Mouse (Mus musculus): ENCODE results near the gene P2rx2. TPM values are rescaled to one million over a fixed set of nuclear protein-coding genes. Genes with fewer than 3 reads are reported as not detected.

Gene P2rx2
- polyA plus RNA-seq, 1 experiment from 2014 or later = 0.56 TPM

DNA sequence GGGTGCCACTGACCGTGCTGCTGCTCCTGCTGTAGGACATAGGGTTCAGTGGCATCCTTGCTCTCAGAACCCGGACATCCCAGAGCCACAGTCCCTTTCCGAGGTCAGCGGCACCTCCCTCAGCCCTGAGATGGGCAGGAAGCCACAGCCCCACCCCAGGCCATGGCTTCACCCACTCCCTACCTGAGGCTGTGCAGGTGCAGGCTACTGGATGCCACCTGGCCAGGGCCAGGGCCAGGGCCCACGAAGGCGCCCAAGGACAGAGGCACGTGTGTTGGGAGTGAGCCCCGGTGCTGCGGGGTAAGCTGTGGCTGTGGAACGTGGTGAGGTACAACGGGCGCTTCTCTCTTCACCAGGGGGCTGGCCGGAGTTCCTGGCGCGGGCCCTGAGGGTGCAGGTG is 36.1 kb upstream of the P2rx2 start:
- H3K36me3 ChIP-seq (ENCODE audit: control insufficient read depth, insufficient read depth, low read length) = peaks cover 21% of the 10 kb centered on the region
- H3K9me3 ChIP-seq (ENCODE audit: control insufficient read depth, low read length) = no peaks in the 10 kb centered on the region
- H3K9ac ChIP-seq (ENCODE audit: low read length) = no peak overlapping the region
- DNase-seq (ENCODE audit: low spot score) (no peak), ATAC-seq (ENCODE audit: insufficient number of reproducible peaks, low FRiP score, low TSS enrichment, low read depth) (no peak)
- 83% methylated on average over 15 of the region's 15 CpGs for WGBS
- peaks cover 4% of the 10 kb centered on the region for H3K4me1 ChIP-seq (ENCODE audit: control insufficient read depth, insufficient read depth, low read length)
- no peak overlapping the region for H3K4me2 ChIP-seq (ENCODE audit: low read depth, severe bottlenecking)
- no peak overlapping the region for H3K4me3 ChIP-seq (ENCODE audit: low read depth, low read length)
- H3K27ac ChIP-seq (replicated peaks; ENCODE audit: low read depth, low read length) = no peak overlapping the region
- H3K27me3 ChIP-seq (ENCODE audit: control insufficient read depth, insufficient read depth, low read length) = no peaks in the 10 kb centered on the region

DNA sequence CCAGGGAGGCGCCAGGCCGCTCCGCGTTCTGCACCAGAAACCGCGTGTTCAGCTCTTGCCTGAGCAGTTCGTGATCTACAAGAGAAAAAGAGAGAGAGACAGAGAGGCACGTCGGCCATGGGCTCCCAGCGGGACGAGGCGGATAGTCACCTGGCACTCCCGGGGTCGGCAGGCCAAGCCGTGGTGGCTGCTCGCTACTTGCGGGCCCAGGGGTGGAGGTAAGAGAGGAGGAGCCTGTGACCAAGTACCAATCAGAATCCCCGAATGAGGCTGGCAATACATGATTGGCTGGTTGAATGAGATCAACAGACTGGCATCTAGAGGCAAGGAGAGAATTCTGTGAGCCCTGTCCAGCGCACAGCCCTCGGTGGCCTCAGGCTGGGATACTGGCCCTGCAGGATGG is 35.2 kb upstream of the P2rx2 start:
- no peak overlapping the region for H3K27ac ChIP-seq (replicated peaks; ENCODE audit: low read depth, low read length)
- peaks cover 23% of the 10 kb centered on the region for H3K36me3 ChIP-seq (ENCODE audit: control insufficient read depth, insufficient read depth, low read length)
- ATAC-seq (ENCODE audit: insufficient number of reproducible peaks, low FRiP score, low TSS enrichment, low read depth) (peak; percentile 23; the same call in 1 of the 2 replicates), DNase-seq (ENCODE audit: low spot score) (peak; percentile 46)
- H3K9me3 ChIP-seq (ENCODE audit: control insufficient read depth, low read length) = no peaks in the 10 kb centered on the region
- no peak overlapping the region for H3K4me3 ChIP-seq (ENCODE audit: low read depth, low read length)
- H3K27me3 ChIP-seq (ENCODE audit: control insufficient read depth, insufficient read depth, low read length) = no peaks in the 10 kb centered on the region
- WGBS = 32% methylated on average over 20 of the region's 20 CpGs
- peaks cover 4% of the 10 kb centered on the region for H3K4me1 ChIP-seq (ENCODE audit: control insufficient read depth, insufficient read depth, low read length)
- no peak overlapping the region for H3K4me2 ChIP-seq (ENCODE audit: low read depth, severe bottlenecking)
- H3K9ac ChIP-seq (ENCODE audit: low read length) = no peak overlapping the region

DNA sequence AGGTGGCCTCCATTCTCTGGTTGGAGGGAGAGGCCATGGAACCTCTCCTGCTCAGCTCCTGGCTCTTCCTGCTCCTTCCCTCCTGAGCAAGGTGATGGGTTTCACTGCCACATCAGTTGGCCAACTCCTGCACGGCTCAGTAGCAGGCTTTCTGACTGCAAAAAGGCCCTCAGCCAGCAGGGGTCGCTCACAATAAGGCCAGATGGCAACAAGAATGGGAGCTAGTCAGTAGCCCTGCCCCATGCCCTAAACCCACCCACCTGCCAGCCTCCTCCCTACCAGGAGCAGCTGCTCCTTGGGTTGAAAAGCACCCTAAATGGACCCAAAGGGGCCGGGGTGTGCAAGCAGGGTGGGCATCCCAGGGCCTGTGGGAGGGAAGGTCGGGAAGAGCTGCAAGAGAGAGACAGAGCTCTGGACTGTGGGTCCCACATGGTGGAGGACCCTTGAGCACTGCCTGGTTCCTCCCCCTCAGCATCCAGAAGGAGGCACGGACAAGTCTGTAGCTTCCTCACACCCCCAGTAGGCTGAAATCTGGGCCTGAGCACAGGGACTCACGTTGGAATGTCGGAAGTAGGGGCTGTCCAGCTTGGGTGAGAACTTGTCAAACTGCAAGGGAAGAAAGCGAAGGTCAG is 33.9 kb upstream of the P2rx2 start:
- Histone ChIP-seq H3K4me3 (ENCODE audit: low read depth, low read length) (no peak overlapping the region), H3K4me1 (ENCODE audit: control insufficient read depth, insufficient read depth, low read length) (peaks cover 4% of the 10 kb centered on the region), H3K9ac (ENCODE audit: low read length) (no peak overlapping the region), H3K9me3 (ENCODE audit: control insufficient read depth, low read length) (no peaks in the 10 kb centered on the region), H3K4me2 (ENCODE audit: low read depth, severe bottlenecking) (no peak overlapping the region), H3K27me3 (ENCODE audit: control insufficient read depth, insufficient read depth, low read length) (no peaks in the 10 kb centered on the region), H3K27ac (replicated peaks; ENCODE audit: low read depth, low read length) (no peak overlapping the region), H3K36me3 (ENCODE audit: control insufficient read depth, insufficient read depth, low read length) (peaks cover 23% of the 10 kb centered on the region)
- peak; percentile 88 for DNase-seq (ENCODE audit: low spot score)
- 57% methylated on average over 8 of the region's 8 CpGs for WGBS
- no peak for ATAC-seq (ENCODE audit: insufficient number of reproducible peaks, low FRiP score, low TSS enrichment, low read depth)

DNA sequence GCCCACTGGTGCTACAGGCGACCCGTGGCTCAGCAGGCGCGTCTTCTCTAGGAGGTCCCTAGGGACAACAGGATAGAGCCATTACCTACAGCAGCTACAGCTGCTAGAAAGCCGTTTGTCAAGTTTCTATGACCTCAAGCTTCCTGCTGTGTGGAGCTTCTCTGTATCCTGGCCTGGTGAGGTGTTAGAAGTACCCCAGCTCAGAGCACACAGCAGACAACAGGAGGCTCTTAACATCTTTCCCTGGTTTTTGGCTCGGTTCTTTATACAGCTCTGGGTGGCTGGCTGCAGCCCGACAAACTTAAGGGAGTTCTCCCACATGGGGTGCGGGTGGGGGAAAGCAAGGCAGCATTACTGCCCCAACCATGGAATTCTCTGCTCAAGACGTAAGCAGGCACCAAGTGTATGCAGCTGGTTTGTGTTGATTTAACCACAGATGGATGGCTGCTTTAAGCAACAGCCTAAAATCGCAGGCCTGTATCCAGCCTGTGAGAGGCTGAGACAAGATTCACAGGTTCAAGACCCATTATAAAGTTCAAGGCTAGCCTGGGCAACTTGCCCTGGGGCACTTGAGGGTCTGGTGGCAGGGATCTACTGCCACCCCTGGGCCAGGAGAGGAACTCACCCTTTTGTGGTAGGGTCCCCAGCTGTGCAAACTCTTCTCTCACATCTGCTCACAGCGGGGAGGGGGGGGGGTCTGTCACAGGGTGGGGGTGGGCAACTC is 21.0 kb upstream of the P2rx2 start:
- WGBS = 29% methylated on average over 11 of the region's 11 CpGs
- Histone ChIP-seq H3K9me3 (ENCODE audit: control insufficient read depth, low read length) (no peaks in the 10 kb centered on the region), H3K4me1 (ENCODE audit: control insufficient read depth, insufficient read depth, low read length) (peaks cover 10% of the 10 kb centered on the region), H3K27me3 (ENCODE audit: control insufficient read depth, insufficient read depth, low read length) (no peaks in the 10 kb centered on the region), H3K9ac (ENCODE audit: low read length) (peak overlapping the region; percentile 58; the same call in 1 of the 2 replicates), H3K4me2 (ENCODE audit: low read depth, severe bottlenecking) (peak overlapping the region; percentile 92), H3K4me3 (ENCODE audit: low read depth, low read length) (peak overlapping the region; percentile 39; the same call in 1 of the 2 replicates), H3K27ac (replicated peaks; ENCODE audit: low read depth, low read length) (no peak overlapping the region), H3K36me3 (ENCODE audit: control insufficient read depth, insufficient read depth, low read length) (peaks cover 8% of the 10 kb centered on the region; the same call in 1 of the 2 replicates)
- DNase-seq (ENCODE audit: low spot score) (no peak), ATAC-seq (ENCODE audit: insufficient number of reproducible peaks, low FRiP score, low TSS enrichment, low read depth) (peak; percentile 38; the same call in 1 of the 2 replicates)

DNA sequence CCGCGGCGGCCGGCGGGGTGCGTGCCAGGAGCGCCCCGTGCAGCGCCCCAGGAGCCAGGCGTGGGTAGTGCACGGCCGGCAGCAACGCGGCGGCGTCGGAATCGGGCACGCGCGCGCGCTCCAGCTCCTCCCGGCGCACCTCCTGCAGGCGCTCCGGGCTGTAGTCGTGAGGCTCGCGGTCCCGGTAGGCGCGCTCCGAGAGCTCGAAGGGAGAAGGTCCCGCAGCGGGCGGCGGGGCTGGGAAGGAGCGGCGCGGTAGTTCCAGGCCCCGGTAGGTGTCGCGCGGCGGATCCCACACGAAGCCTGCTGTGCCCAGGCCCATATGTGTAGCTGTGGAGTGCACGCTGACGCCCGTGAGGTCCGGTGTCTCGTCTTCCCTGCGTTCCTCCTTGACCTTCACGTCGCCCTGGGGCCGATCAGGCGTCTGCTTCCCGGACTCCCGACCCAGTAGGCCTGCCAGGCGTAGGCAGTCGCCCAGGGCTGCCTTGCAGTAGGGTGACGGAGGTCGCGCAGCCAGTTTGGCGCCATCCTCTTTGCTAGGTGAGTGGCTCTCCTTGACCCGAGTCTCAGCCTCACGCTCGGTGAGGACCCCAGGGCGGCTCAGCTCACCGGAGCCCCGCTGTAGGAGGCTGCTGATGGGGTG is 20.3 kb upstream of the P2rx2 start:
- Histone ChIP-seq H3K9ac (ENCODE audit: low read length) (peak overlapping the region; percentile 58), H3K4me1 (ENCODE audit: control insufficient read depth, insufficient read depth, low read length) (peaks cover 10% of the 10 kb centered on the region), H3K36me3 (ENCODE audit: control insufficient read depth, insufficient read depth, low read length) (peaks cover 8% of the 10 kb centered on the region; the same call in 1 of the 2 replicates), H3K27ac (replicated peaks; ENCODE audit: low read depth, low read length) (no peak overlapping the region), H3K27me3 (ENCODE audit: control insufficient read depth, insufficient read depth, low read length) (no peaks in the 10 kb centered on the region), H3K9me3 (ENCODE audit: control insufficient read depth, low read length) (no peaks in the 10 kb centered on the region), H3K4me3 (ENCODE audit: low read depth, low read length) (peak overlapping the region; percentile 39), H3K4me2 (ENCODE audit: low read depth, severe bottlenecking) (peak overlapping the region; percentile 92)
- ATAC-seq (ENCODE audit: insufficient number of reproducible peaks, low FRiP score, low TSS enrichment, low read depth) (peak; percentile 76), DNase-seq (ENCODE audit: low spot score) (peak; percentile 86)
- 1% methylated on average over 72 of the region's 72 CpGs for WGBS

DNA sequence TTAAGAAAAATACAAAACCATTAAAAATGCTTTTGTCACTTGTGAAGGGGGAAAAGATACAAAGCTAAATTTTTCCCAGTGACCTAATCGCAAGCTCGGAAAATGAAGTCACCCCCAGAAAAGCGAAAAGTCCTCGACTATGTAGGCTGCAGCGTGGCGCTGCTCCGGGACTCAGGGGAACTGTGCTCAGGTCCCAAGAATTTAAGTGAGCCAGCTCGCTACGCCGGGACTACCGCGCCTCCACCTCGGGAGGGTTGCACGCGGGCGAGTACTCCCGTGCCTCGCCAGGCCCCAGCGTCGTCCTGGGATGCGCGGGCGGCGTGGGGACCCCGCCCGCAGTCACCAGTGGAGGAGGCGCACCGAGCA is 19.8 kb upstream of the P2rx2 start:
- H3K9ac ChIP-seq (ENCODE audit: low read length) = peak overlapping the region; percentile 58
- no peaks in the 10 kb centered on the region for H3K27me3 ChIP-seq (ENCODE audit: control insufficient read depth, insufficient read depth, low read length)
- DNase-seq (ENCODE audit: low spot score) = no peak
- no peaks in the 10 kb centered on the region for H3K9me3 ChIP-seq (ENCODE audit: control insufficient read depth, low read length)
- peak overlapping the region; percentile 92 for H3K4me2 ChIP-seq (ENCODE audit: low read depth, severe bottlenecking)
- peaks cover 6% of the 10 kb centered on the region; the same call in 1 of the 2 replicates for H3K36me3 ChIP-seq (ENCODE audit: control insufficient read depth, insufficient read depth, low read length)
- peak overlapping the region; percentile 39 for H3K4me3 ChIP-seq (ENCODE audit: low read depth, low read length)
- peaks cover 12% of the 10 kb centered on the region for H3K4me1 ChIP-seq (ENCODE audit: control insufficient read depth, insufficient read depth, low read length)
- 1% methylated on average over 28 of the region's 28 CpGs for WGBS
- ATAC-seq (ENCODE audit: insufficient number of reproducible peaks, low FRiP score, low TSS enrichment, low read depth) = peak; percentile 29
- H3K27ac ChIP-seq (replicated peaks; ENCODE audit: low read depth, low read length) = no peak overlapping the region

DNA sequence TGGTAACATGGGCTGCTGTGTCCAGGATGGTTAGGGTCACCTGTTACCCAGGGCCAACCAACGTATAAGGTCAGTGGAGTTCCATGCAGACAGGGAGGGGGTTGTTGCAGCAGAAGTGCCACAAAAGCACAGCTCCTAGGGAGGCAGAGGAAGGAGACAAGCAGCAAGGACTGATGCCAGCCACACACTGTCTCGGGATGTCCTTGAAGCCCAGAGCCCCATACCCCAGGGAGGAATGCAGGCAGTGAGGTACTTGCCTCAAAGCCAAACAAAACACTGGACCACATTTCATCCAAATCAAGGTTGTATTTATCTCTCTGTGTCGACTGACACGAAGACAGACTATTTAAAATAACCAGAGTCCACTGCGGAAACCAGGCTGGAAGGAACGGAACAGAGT is 18.5 kb upstream of the P2rx2 start:
- Histone ChIP-seq H3K4me2 (ENCODE audit: low read depth, severe bottlenecking) (no peak overlapping the region), H3K4me3 (ENCODE audit: low read depth, low read length) (no peak overlapping the region), H3K4me1 (ENCODE audit: control insufficient read depth, insufficient read depth, low read length) (peaks cover 13% of the 10 kb centered on the region), H3K27ac (replicated peaks; ENCODE audit: low read depth, low read length) (no peak overlapping the region), H3K9ac (ENCODE audit: low read length) (no peak overlapping the region), H3K9me3 (ENCODE audit: control insufficient read depth, low read length) (no peaks in the 10 kb centered on the region), H3K27me3 (ENCODE audit: control insufficient read depth, insufficient read depth, low read length) (no peaks in the 10 kb centered on the region), H3K36me3 (ENCODE audit: control insufficient read depth, insufficient read depth, low read length) (no peaks in the 10 kb centered on the region)
- 92% methylated on average over 6 of the region's 6 CpGs for WGBS
- ATAC-seq (ENCODE audit: insufficient number of reproducible peaks, low FRiP score, low TSS enrichment, low read depth) (no peak), DNase-seq (ENCODE audit: low spot score) (no peak)

DNA sequence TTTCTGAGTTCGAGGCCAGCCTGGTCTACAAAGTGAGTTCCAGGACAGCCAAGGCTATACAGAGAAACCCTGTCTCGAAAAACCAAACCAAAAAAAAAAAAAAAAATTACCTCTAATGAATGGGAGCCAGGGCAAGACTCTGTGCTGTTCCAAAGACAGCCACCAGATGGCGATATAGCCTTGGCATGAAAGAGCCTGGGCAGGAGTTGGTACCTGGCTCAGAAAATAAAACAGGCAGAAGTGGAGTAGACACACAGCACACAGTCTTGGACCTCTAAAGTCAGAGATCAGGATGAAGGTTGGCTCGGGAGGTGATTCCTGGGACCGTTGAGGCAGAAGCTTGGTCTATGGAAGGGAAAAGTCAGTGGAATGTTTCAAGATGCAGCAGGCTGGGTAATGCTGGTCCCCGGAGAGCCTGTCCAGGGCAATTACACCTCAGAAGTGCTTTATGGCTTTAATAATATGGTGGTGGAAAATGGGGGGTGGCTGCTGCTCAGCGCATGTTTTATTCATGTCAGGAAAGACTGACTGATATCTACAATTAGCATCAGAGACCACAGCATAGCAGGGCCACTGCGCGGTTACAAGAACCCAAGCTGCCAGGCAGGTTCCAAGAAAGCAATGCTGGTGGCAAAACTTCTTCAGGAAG is 14.6 kb upstream of the P2rx2 start:
- H3K36me3 ChIP-seq (ENCODE audit: control insufficient read depth, insufficient read depth, low read length) = no peaks in the 10 kb centered on the region
- ATAC-seq (ENCODE audit: insufficient number of reproducible peaks, low FRiP score, low TSS enrichment, low read depth) (peak; percentile 46; the same call in 1 of the 2 replicates), DNase-seq (ENCODE audit: low spot score) (peak; percentile 95)
- no peak overlapping the region for H3K4me2 ChIP-seq (ENCODE audit: low read depth, severe bottlenecking)
- no peak overlapping the region for H3K9ac ChIP-seq (ENCODE audit: low read length)
- 43% methylated on average over 8 of the region's 9 CpGs for WGBS
- H3K27me3 ChIP-seq (ENCODE audit: control insufficient read depth, insufficient read depth, low read length) = peaks cover 3% of the 10 kb centered on the region; the same call in 1 of the 2 replicates
- peaks cover 3% of the 10 kb centered on the region; the same call in 1 of the 2 replicates for H3K4me1 ChIP-seq (ENCODE audit: control insufficient read depth, insufficient read depth, low read length)
- H3K4me3 ChIP-seq (ENCODE audit: low read depth, low read length) = no peak overlapping the region
- no peaks in the 10 kb centered on the region for H3K9me3 ChIP-seq (ENCODE audit: control insufficient read depth, low read length)
- no peak overlapping the region for H3K27ac ChIP-seq (replicated peaks; ENCODE audit: low read depth, low read length)

All from limb, embryonic 11.5 days (tissue).